Mouse (Mus musculus): ENCODE data around the gene Arid5a.

Gene Arid5a

DNA sequence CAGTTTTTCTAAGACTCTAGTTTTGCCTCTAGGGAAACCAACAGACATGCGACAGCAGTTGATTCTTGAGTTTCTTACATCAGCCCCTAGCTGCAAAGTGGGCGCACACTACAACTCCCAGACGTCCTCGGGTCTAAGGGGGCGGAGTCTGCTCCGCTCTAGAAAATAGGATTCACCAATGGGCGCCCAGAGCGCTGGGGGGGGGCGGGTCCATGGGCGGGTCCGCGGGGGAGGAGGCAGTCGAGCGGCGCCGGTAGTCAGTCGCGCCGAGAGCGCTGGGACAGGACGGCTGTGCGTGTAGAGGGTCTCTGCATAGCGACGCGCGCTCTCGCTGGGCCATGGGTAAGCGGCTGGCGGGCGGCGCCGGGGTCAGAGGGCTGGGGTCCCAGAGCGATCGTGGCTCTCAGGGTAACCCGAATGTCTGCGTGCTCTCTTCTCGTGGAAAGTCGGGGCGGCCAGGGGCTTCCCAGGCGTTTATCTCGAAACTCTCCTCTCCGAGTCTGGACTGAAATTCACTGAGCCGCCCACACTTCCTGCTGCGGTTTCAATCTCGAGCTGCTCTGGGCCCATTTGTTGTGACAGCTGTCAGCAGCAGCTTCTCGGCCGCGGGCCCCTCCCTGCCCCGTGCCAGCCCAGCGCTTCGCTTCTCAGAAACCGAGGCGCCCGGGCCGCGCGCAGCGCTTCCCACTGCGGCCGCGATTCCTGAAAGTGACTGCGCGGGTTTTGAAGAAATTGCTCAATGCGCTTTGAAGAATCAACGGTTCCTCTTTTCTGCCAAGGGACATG, at the start of gene Arid5a:
Arid5a (plus strand) TSS at position 239 of the 786 bp plus-strand sequence.
- DNase-seq (ENCODE audit: low spot score) = peak; percentile 76

DNA sequence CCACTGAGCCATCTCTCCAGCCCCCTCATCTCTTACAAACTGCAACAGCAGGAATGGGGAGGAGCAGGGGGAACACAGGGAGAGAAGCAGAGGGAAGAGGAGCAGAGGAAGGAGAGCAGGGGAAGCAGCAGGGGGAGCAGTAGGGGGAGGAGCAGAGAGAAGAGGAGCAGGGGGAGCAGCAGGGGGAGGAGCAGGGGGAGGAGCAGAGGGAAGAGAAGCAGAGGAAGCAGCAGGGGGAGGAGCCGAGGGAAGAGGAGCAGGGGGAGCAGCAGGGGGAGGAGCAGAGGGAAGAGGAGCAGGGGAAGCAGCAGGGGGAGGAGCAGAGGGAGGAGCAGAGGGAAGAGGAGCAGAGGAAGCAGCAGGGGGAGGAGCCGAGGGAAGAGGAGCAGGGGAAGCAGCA, 48.9 kb upstream of the Arid5a start:
- DNase-seq (ENCODE audit: low spot score) = no peak

DNA sequence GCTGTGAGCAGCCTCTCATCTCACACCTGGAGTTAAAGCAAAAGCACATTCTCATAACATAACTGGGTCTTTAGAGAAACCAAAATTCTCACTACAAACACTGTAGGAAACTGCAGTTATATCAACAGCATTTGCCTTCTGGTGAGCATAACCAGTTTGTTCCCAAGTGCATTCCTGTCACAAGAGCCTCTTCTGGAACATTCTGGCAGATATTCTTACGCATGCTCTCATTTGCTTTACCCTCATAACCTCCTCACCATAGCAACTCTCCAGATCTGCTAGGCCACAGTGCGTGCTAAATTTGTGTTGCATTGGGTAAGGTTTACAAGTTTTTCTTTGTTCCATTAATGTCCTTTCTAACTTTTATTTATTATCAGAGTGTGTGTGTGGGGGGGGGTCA, 48.3 kb upstream of the Arid5a start:
- DNase-seq (ENCODE audit: low spot score) = no peak

DNA sequence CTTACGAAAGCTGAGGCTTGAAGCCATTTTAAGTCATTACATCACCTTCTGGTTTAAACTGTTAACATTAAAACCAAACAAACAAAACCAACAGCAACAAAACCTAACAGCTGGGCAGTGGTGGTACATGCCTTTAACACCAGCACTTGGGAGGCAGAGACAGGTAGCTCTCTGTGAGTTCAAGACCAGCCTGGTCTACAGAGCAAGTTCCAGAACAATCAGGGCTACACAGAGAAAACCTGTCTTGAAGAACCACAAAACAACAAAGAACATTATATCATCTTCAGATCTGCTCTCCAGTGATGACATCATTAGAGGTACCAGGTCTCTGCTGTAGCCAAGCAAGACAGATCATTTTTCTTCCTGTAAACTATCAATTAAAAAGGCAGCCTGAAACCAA, 47.1 kb upstream of the Arid5a start:
- no peak for DNase-seq (ENCODE audit: low spot score)

DNA sequence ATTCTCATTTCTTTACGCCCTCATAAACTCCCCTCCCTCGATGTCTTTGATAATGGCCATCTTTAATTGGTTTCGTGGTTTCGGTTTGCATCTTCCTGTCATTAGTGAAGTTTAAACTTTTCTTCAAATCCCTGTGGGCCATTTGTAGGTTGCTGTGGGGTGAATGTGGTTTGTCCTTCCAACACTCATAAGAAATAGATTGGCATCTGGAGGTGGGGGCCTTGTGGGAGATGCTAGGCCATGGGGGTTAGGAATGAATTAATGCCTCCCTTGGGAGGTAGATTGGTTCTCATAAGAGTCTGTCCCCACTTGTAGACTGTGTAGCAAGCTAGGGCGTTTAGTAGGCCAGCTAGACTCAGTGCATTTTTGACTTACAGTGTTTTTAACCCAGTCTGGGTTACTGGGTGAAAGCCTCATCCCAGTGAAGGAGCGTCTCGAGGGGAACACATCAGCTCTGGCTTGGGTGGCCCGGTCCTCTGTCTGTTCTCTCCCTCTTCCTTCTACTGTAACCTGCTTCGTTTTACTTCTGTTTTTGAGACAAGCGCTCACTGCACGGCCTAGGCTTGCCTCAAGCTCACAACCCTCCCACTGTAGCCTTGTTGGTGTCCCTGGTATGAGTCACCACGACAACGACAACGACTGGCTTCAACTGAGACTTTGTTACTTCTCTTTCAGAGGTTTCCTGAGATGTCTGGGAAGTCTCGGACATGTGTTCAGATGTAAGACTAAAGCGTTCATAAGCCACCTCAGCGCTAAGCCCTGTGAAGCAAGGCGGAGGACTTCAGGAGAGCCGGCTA, 45.6 kb upstream of the Arid5a start:
- DNase-seq (ENCODE audit: low spot score) = no peak

DNA sequence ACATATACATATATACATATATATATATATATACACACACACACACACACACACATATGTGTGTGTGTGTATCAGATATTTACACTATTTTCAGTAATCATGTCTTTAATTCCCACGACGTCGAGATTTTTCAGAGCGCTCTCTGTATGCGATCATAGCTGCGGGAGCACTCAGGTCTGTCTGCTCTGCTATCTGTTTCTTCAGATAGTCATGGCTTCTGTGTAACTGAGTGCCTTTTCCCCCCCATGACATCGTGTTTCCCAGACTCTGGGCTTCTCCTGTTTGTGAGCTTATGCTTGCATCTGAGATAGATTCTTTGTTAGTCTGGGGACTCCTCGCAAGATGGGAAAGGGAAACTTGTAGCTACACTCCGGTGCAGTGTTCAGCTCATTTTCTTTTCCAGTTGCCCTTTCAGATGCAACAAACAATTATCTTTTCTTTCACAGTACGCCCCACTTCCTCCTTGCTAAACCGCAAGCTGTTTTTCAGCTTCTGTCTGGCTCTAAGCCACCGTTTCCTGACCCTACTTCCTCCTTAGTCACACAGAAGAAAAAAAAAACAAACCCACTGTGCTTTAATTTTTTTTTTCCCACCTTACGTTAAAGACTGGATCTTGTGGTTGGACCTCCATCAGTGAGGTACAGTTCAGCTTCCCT, 43.6 kb upstream of the Arid5a start:
- peak; percentile 47 for DNase-seq (ENCODE audit: low spot score)

DNA sequence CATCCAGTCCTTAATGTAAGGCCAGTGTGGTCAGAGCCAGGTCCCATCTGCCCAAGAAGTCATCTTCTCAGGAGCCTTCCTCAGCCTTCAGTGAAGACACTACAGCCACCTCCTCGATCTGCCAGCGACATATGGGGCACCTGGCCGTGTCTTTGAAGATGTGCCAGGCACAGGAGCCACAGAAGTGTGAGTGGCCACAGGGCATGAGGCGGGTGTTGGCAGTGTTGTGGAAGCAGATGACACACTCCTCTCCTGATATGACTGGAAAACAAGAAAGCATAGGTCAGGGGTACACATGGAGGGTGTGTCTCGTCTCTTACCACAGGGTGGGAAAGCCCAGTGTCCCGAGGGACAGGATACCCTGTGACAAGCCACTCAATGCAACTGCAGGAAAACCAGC, 41.2 kb upstream of the Arid5a start:
- no peak for DNase-seq (ENCODE audit: low spot score)

DNA sequence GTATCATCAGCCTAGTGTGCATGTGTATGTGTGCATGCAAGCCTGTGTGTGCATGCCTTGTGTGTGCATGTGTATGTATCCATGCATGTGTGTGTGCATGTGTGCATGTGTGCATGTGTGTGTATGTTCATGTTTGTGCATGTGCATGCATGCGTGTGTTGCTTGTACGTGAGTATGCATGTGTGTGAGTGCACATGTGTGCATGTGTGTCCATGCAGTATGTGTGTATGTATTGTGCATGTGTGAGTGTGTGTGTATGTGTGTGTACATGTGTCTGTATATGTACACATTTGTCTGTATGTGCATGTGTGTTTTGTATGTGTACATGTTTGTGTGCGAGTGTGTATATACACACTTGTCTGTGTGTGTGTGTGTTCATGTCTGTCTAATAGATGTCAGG, 39.9 kb upstream of the Arid5a start:
- no peak for DNase-seq (ENCODE audit: low spot score)

DNA sequence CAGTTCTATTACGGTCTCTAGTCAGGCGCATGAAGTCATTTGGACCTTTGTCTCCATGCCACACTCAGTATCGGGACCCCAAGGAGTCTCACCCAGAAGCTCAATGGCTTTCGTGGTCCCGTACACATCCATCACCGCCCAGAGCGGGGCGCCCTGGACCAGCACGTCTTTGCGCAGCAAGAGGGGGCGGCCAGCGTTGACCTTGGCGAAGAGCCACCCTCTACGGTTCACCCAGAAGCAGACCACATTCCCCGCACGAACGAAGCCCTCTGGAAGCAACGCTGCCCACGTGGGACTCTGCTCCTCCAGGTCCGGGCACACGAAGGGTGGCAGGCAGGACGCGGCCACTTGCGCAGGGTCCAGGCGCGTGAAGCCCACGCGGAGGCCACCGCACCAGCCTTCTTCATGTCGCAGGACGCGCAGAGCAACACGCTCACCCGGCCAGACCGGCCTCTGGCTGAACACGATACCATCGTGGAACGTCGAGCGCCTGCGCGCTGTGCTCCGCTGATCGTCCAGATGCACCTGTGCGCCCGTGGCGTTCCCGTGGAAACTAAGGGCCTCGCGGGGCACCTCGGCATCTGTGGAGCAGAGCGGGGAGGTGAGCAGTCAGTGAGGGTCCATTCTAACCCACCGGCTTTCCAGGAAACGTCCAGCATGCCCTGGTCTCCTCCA, 38.3 kb upstream of the Arid5a start:
- no peak for DNase-seq (ENCODE audit: low spot score)

DNA sequence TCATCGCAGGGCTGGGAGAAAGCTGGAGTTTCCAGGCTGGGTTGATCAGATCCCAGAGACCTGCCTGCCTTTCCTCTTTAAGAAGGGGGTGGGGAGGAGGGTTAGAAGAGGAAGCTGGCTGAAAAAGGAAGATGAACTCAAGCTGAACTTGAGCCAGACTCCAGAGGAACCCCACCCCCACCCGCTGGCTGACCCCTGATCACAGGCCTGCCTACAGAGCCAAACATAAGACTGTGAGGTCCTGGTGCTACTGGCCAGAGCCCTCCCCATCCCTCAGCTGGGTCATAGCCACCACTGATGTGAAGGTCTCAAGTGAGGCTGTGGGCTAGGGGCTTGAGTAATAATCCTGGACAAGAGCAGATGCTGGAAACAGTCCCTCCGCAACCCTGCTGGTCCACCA, 36.9 kb upstream of the Arid5a start:
- no peak for DNase-seq (ENCODE audit: low spot score)

DNA sequence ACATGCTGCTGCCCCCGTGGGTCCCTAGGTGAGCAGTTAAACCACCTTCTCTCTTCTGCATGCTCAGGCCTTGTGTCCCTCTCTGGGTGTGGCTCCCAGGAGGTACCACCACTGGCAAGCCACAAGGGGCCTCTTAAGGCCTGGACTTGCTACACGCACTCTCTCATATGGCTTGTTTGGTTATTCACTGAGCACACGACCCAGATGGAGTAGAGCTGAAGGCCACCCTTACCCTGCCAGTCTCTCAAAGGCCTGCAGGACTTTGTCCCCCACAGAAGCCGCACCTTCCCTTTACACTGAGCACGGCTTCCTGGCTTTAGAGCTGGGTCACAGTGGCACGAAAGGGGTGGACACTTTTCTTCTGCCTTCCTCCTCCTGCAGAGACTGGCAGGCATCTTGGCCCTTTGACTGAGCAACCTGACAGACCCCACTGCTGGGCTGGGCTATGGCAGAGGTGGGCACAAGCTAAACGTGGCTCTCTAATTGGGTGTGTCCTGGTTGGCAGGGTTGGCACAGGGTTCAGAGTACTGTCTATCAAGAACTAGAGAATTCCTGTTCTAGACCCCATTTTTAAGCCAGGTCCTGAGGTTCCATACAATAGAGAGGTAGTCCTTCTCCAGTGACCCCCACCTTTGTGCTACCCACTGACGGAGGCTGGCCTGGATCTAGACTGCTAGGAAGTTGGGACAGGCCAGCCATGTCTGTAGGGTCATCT, 35.9 kb upstream of the Arid5a start:
- no peak for DNase-seq (ENCODE audit: low spot score)

DNA sequence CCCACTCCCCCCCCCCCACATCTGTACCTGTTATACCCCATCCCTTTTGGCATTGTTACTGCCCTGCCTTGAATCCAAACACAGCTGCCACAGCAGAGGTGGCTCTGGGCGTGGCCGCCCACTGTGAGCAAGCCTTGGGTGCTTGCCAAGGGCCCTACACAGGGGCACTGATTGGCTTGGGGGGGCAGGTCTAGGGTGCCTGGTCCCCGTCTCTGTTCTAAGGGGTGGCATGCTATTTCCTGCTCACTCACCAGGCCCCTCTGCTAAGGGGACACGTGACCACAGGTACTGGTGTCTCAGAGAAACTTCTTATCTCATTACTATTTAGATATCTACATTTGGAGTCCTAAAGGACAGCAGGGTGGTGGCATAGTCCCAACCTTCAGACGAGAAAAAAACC, 35.0 kb upstream of the Arid5a start:
- no peak for DNase-seq (ENCODE audit: low spot score)

DNA sequence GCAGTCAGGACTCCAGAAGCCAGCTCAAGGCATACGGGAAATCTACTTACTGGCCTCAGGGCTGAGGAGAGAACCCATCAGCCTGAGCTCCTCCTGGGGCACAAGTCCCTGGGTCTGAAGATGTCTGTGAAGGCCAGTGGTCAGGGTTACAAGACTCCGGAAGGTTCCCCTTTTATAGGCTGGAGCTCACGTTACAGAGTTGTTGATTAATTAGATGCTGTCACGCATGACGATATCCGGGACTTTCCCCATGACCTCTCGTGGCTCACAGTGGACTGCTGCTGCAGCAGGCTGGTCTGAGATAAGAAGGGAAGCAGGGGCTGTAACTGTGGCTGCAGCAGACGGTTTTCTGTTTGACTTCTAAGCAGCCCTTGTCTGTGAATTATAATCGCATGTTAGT, 34.2 kb upstream of the Arid5a start:
- DNase-seq (ENCODE audit: low spot score) = peak; percentile 34

DNA sequence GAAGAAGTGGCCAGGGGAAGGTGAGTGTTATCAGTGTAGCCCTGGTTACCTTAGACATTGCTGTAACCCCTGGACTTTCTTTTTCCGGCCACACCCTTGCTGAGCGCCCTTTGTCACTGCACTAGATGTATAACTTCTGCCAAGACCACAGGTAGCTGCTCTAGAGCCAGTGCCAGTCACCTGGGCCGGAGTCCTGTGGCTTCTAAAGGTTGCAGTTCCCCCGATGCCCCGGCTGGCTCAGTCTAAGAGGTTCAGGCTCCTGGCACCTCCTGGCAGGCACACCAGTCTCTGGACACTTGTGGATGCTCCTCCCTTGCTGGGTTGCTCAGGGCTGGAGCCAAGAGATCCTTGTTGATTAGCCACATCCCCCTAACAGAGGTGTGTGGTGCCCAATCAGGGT, 33.1 kb upstream of the Arid5a start, which contains the start of gene Neurl3:
Neurl3 (minus strand) TSS at position 225 of the 400 bp plus-strand sequence.
- no peak for DNase-seq (ENCODE audit: low spot score)

DNA sequence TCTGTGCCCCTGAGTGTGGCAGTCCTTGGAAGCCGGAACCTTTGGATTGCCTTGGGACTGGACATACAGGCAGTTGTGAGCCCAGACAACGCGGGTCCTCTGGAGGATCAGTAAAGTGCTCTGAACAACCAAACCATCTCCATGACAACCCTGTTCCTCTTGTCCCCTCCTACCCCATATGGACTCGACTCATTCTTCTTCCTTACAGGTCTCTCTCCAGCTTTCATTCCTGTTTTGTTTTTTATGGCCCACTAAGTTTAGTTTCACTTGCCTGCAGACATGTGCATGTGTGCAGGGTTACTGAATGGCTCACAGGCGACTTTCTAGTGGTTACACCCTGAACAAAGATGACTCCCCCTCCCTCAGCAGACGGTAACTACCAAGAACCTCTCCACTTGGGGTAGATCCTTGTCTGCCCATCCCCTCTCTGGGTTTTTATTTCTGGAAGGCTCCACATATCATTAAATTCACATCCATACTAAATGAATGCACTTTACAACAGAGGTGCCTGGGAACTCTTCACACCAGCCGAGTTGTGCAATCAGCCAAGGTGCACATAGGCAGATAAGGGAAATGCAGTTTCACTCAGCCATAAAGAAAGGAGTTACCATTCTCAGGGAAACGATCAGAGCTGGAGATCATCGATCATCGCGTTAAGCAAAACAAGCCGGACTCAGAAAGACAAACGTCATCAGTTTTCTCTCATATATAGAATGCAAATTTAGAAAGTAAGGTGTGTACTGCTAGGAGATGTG, 31.7 kb upstream of the Arid5a start:
- no peak for DNase-seq (ENCODE audit: low spot score)

DNA sequence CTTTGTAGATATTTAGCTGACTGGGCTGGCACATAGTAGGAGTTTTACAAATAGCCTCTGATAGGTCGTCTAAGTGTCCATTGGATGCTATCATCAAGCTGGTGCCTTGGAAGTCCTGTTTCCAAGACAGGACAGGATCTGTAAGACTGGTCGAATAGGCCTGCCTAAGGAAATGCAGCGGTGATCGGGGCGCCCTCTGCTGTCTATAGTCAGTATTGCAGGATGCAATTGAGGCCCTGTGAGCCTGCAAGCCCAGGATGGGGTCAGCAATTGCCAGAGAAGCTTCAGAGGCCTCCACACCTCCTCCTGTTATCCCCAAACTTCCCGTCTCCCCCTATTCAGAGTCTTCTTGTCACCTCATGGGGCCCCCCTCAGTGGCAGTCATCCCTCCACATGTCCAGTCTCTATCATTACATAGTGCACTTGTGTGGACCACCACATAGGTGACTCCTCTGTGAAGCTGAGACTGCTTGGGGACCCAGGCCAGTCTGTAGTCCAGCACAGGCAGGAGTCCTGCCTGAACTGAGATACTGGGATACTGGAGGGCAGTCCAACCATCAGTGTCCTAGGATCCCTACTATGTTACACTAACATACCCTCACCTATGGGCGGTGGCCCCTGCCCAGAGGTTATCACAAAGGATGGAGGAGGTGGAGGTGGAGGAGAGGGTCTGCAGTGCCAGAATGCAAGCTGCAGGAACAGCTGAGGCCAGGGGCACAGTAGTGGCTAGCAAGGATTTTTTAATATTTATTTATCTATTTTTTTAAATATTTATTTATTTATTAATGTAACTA, 30.1 kb upstream of the Arid5a start:
- DNase-seq (ENCODE audit: low spot score) = peak; percentile 68

DNA sequence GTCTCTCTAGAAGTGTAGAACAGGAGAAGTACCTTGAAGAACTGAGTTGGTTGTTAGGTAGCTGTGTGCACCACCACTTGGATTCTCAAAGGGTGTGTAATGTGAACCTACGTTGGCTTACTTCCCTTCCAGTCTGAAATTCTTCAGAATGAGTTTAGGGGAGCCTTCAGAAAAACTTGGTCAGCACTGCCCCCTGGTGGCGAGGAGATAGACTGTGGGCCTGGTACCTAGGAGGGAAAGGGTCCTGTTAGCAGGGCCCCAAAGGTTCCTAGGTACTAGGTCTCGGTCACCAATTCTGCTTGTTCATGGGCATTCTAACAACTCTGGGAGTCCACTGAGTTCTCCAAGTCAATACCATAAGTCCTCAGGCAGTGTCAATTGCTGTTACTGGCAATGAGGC, 28.3 kb upstream of the Arid5a start:
- DNase-seq (ENCODE audit: low spot score) = peak; percentile 69

DNA sequence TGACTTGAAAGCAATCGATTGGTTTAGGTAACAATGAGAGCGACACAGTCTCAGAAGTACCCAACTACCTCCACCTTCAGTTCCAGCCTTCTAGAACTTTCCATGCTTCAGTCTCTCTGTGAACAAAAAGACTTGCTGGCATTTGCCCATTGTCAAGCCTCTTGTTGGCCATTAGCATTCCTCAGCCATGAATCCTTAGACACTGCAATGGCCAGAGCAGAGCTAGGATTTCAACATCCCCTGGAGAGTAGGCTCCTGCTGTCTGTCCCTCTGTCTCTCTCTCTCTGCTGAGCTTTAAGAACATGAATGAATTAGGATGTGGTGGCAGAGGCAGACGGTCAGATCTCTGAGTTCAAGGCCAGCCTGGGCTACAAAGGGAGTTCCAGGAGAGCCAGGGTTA, 26.6 kb upstream of the Arid5a start:
- no peak for DNase-seq (ENCODE audit: low spot score)

DNA sequence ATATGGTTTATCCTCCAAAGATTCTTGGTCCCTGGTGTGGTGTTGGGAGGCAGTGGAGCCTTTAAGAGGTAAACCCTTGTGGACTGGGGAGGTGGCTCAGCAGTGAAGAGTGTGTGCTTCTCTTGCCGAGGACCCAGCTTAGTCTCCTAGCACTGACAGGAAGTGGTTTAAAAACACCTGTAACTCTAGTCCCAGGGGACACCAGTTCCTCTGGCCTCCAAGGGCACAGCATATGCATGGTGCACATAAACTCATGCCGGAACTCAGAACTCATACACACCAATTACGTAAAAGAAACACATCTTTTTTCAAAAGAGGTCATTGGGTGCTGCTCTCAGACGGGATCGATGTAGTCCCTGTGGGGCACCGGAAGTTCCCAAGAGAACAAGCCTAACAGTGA, 25.7 kb upstream of the Arid5a start:
- no peak for DNase-seq (ENCODE audit: low spot score)

DNA sequence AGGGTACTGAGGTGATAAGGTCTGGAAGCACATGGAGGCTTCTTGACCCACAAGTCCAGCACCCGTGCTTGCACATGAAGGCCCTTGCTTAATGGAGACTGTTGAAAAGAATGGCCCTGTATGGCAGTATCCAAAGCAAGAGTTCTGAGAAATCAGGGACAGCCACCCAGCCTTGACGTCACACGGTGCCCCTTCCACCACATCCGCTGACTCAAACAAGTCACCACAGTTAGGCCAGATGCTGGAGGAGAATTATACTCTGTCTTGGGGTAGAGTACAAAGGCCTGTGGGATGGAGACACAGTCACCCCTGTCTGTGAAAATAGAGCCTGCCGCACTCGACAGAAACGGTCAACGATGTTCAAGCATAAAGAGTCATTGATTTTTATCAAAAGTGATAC, 14.1 kb upstream of the Arid5a start:
- DNase-seq (ENCODE audit: low spot score) = no peak

All from spleen, adult 12 weeks (tissue).